Mouse (Mus musculus): ENCODE measurements around the gene 4930595D18Rik. TPM values are rescaled to one million over a fixed set of nuclear protein-coding genes. Genes with fewer than 3 reads are reported as not detected.

Gene 4930595D18Rik
- polyA plus RNA-seq, 1 experiment from 2014 or later: not detected

GRCm38 (mm10) chr12:111182378-111182777, 1.9 kb downstream of the 4930595D18Rik start:
- no peaks in the 10 kb centered on the region for H3K36me3 ChIP-seq (ENCODE audit: control insufficient read depth, insufficient read depth, low read length)
- H3K9ac ChIP-seq (ENCODE audit: low read depth, low read length): no peak overlapping the region
- H3K4me1 ChIP-seq (ENCODE audit: control insufficient read depth, insufficient read depth, low read length): no peaks in the 10 kb centered on the region
- no peaks in the 10 kb centered on the region for H3K27me3 ChIP-seq (ENCODE audit: control insufficient read depth, insufficient read depth, low read depth, low read length)
- no peak overlapping the region for H3K4me2 ChIP-seq (ENCODE audit: low read length)
- H3K27ac ChIP-seq (ENCODE audit: low read length): no peak overlapping the region
- no peak overlapping the region for H3K4me3 ChIP-seq (ENCODE audit: low read depth, low read length)
- no peaks in the 10 kb centered on the region for H3K9me3 ChIP-seq (replicated peaks; ENCODE audit: control insufficient read depth, low read length, poor library complexity, severe bottlenecking)
- no peak for ATAC-seq
- WGBS: 94% methylated on average over 6 of the region's 6 CpGs

GRCm38 (mm10) chr12:111181848-111182247, 2.4 kb downstream of the 4930595D18Rik start:
- Histone ChIP-seq H3K4me2 (ENCODE audit: low read length) (no peak overlapping the region), H3K36me3 (ENCODE audit: control insufficient read depth, insufficient read depth, low read length) (no peaks in the 10 kb centered on the region), H3K4me1 (ENCODE audit: control insufficient read depth, insufficient read depth, low read length) (no peaks in the 10 kb centered on the region), H3K27me3 (ENCODE audit: control insufficient read depth, insufficient read depth, low read depth, low read length) (no peaks in the 10 kb centered on the region), H3K27ac (ENCODE audit: low read length) (no peak overlapping the region), H3K9ac (ENCODE audit: low read depth, low read length) (no peak overlapping the region), H3K4me3 (ENCODE audit: low read depth, low read length) (no peak overlapping the region), H3K9me3 (replicated peaks; ENCODE audit: control insufficient read depth, low read length, poor library complexity, severe bottlenecking) (no peaks in the 10 kb centered on the region)
- 88% methylated on average over 5 of the region's 5 CpGs for WGBS
- ATAC-seq: no peak

- no peak for ATAC-seq
- no peaks in the 10 kb centered on the region for H3K36me3 ChIP-seq (ENCODE audit: control insufficient read depth, insufficient read depth, low read length)
- no peaks in the 10 kb centered on the region for H3K27me3 ChIP-seq (ENCODE audit: control insufficient read depth, insufficient read depth, low read depth, low read length)
- no peaks in the 10 kb centered on the region for H3K9me3 ChIP-seq (replicated peaks; ENCODE audit: control insufficient read depth, low read length, poor library complexity, severe bottlenecking)
- H3K9ac ChIP-seq (ENCODE audit: low read depth, low read length): no peak overlapping the region
- WGBS: 84% methylated on average over 4 of the region's 4 CpGs
- H3K4me3 ChIP-seq (ENCODE audit: low read depth, low read length): no peak overlapping the region
- H3K4me2 ChIP-seq (ENCODE audit: low read length): no peak overlapping the region
- no peaks in the 10 kb centered on the region for H3K4me1 ChIP-seq (ENCODE audit: control insufficient read depth, insufficient read depth, low read length)
- H3K27ac ChIP-seq (ENCODE audit: low read length): no peak overlapping the region
These were observed 5.5 kb downstream of the 4930595D18Rik start for GRCm38 (mm10) chr12:111178772-111179171.

GRCm38 (mm10) chr12:111168891-111169290, 15.4 kb downstream of the 4930595D18Rik start:
- Histone ChIP-seq H3K27me3 (ENCODE audit: control insufficient read depth, insufficient read depth, low read depth, low read length) (no peaks in the 10 kb centered on the region), H3K4me3 (ENCODE audit: low read depth, low read length) (no peak overlapping the region), H3K27ac (ENCODE audit: low read length) (no peak overlapping the region), H3K9me3 (replicated peaks; ENCODE audit: control insufficient read depth, low read length, poor library complexity, severe bottlenecking) (no peaks in the 10 kb centered on the region), H3K36me3 (ENCODE audit: control insufficient read depth, insufficient read depth, low read length) (no peaks in the 10 kb centered on the region), H3K9ac (ENCODE audit: low read depth, low read length) (0 out of 2 replicates have a peak overlapping the region, but pooled peaks have one; percentile 41), H3K4me1 (ENCODE audit: control insufficient read depth, insufficient read depth, low read length) (peaks cover 31% of the 10 kb centered on the region), H3K4me2 (ENCODE audit: low read length) (peak overlapping the region; percentile 44)
- no peak for ATAC-seq
- 69% methylated on average over 4 of the region's 4 CpGs for WGBS

- H3K27me3 ChIP-seq (ENCODE audit: control insufficient read depth, insufficient read depth, low read depth, low read length): no peaks in the 10 kb centered on the region
- under 1% methylated on average over 38 of the region's 48 CpGs for WGBS
These were observed 17.5 kb downstream of the 4930595D18Rik start for GRCm38 (mm10) chr12:111166681-111167289.

GRCm38 (mm10) chr12:111165831-111166591, 18.3 kb downstream of the 4930595D18Rik start, which contains the start of gene Traf3:
Traf3 (plus strand) TSS chr12:111166370.
- ATAC-seq: 0 out of 2 replicates have a peak, but pooled peaks have one; percentile 7

More at GRCm38 (mm10) chr12:111166681-111167289, 17.5 kb downstream of the 4930595D18Rik start:
- Histone ChIP-seq H3K9ac (ENCODE audit: low read depth, low read length) (peak overlapping the region; percentile 84), H3K4me3 (ENCODE audit: low read depth, low read length) (peak overlapping the region; percentile 86), H3K4me2 (ENCODE audit: low read length) (peak overlapping the region; percentile 66), H3K36me3 (ENCODE audit: control insufficient read depth, insufficient read depth, low read length) (no peaks in the 10 kb centered on the region), H3K27ac (ENCODE audit: low read length) (peak overlapping the region; percentile 92), H3K4me1 (ENCODE audit: control insufficient read depth, insufficient read depth, low read length) (peaks cover 43% of the 10 kb centered on the region), H3K9me3 (replicated peaks; ENCODE audit: control insufficient read depth, low read length, poor library complexity, severe bottlenecking) (no peaks in the 10 kb centered on the region)
- no peak for ATAC-seq

GRCm38 (mm10) chr12:111165146-111165812, 19.0 kb downstream of the 4930595D18Rik start:
- H3K27me3 ChIP-seq (ENCODE audit: control insufficient read depth, insufficient read depth, low read depth, low read length): no peaks in the 10 kb centered on the region
- peak overlapping the region; percentile 69 for H3K4me2 ChIP-seq (ENCODE audit: low read length)
- H3K27ac ChIP-seq (ENCODE audit: low read length): peak overlapping the region; percentile 92
- no peaks in the 10 kb centered on the region for H3K9me3 ChIP-seq (replicated peaks; ENCODE audit: control insufficient read depth, low read length, poor library complexity, severe bottlenecking)
- peak overlapping the region; percentile 53; the same call in 1 of the 2 replicates for H3K9ac ChIP-seq (ENCODE audit: low read depth, low read length)
- ATAC-seq: no peak
- H3K4me1 ChIP-seq (ENCODE audit: control insufficient read depth, insufficient read depth, low read length): peaks cover 51% of the 10 kb centered on the region
- 55% methylated on average over 10 of the region's 10 CpGs for WGBS
- no peaks in the 10 kb centered on the region for H3K36me3 ChIP-seq (ENCODE audit: control insufficient read depth, insufficient read depth, low read length)
- H3K4me3 ChIP-seq (ENCODE audit: low read depth, low read length): peak overlapping the region; percentile 86; the same call in 1 of the 2 replicates

More at GRCm38 (mm10) chr12:111165831-111166591, 18.3 kb downstream of the 4930595D18Rik start, which contains the start of gene Traf3:
- Histone ChIP-seq H3K27me3 (ENCODE audit: control insufficient read depth, insufficient read depth, low read depth, low read length) (no peaks in the 10 kb centered on the region), H3K4me1 (ENCODE audit: control insufficient read depth, insufficient read depth, low read length) (peaks cover 51% of the 10 kb centered on the region), H3K27ac (ENCODE audit: low read length) (peak within 1 kb of the TSS; percentile 92), H3K9me3 (replicated peaks; ENCODE audit: control insufficient read depth, low read length, poor library complexity, severe bottlenecking) (no peaks in the 10 kb centered on the region), H3K36me3 (ENCODE audit: control insufficient read depth, insufficient read depth, low read length) (no peaks in the 10 kb centered on the region), H3K4me2 (ENCODE audit: low read length) (peak within 1 kb of the TSS; percentile 66), H3K9ac (ENCODE audit: low read depth, low read length) (peak within 1 kb of the TSS; percentile 84), H3K4me3 (ENCODE audit: low read depth, low read length) (peak within 1 kb of the TSS; percentile 86)
- 7% methylated on average over 54 of the region's 105 CpGs for WGBS

GRCm38 (mm10) chr12:111164310-111164751, 20.0 kb downstream of the 4930595D18Rik start:
- H3K9ac ChIP-seq (ENCODE audit: low read depth, low read length): peak overlapping the region; percentile 53
- no peaks in the 10 kb centered on the region for H3K27me3 ChIP-seq (ENCODE audit: control insufficient read depth, insufficient read depth, low read depth, low read length)
- H3K9me3 ChIP-seq (replicated peaks; ENCODE audit: control insufficient read depth, low read length, poor library complexity, severe bottlenecking): no peaks in the 10 kb centered on the region
- H3K4me1 ChIP-seq (ENCODE audit: control insufficient read depth, insufficient read depth, low read length): peaks cover 45% of the 10 kb centered on the region
- peak; percentile 84 for ATAC-seq
- WGBS: under 1% methylated on average over 13 of the region's 13 CpGs
- peak overlapping the region; percentile 92 for H3K27ac ChIP-seq (ENCODE audit: low read length)
- peak overlapping the region; percentile 32 for H3K4me3 ChIP-seq (ENCODE audit: low read depth, low read length)
- H3K36me3 ChIP-seq (ENCODE audit: control insufficient read depth, insufficient read depth, low read length): no peaks in the 10 kb centered on the region
- H3K4me2 ChIP-seq (ENCODE audit: low read length): peak overlapping the region; percentile 69

All from midbrain, embryonic 16.5 days (tissue).